Mouse (Mus musculus): Measurements from ENCODE around the gene Pabpn1.

Gene Pabpn1

GRCm38 (mm10) chr14:54893651-54894181 lies 1.4 kb downstream of the Pabpn1 start:
- peak; percentile 96 to 97 for DNase-seq

GRCm38 (mm10) chr14:54894296-54895151 lies 2.2 kb downstream of the Pabpn1 start:
- peak; percentile 75 to 83 for DNase-seq

GRCm38 (mm10) chr14:54897445-54897844 lies 5.1 kb downstream of the Pabpn1 start:
- DNase-seq: peak; percentile 46 to 69

GRCm38 (mm10) chr14:54900383-54900782 lies 8.1 kb downstream of the Pabpn1 start:
- peak; percentile 74 to 81 for DNase-seq

- DNase-seq: no peak
Measured at GRCm38 (mm10) chr14:54903641-54904040, 11.3 kb downstream of the Pabpn1 start.

GRCm38 (mm10) chr14:54908682-54909081 lies 16.4 kb downstream of the Pabpn1 start:
- no peak for DNase-seq

GRCm38 (mm10) chr14:54912109-54912850 lies 20.0 kb downstream of the Pabpn1 start:
- peak; percentile 39 to 67 for DNase-seq

GRCm38 (mm10) chr14:54912886-54913285 lies 20.6 kb downstream of the Pabpn1 start, which contains the start of gene Slc22a17:
Slc22a17 (minus strand) TSS chr14:54913132.
- DNase-seq: peak; percentile 83 to 87

- no peak for DNase-seq
Measured at GRCm38 (mm10) chr14:54913343-54913742, 21.0 kb downstream of the Pabpn1 start.

GRCm38 (mm10) chr14:54920076-54920685 lies 27.9 kb downstream of the Pabpn1 start:
- peak; percentile 31 to 46 for DNase-seq

- peak; percentile 61 to 71 for DNase-seq
Measured at GRCm38 (mm10) chr14:54924641-54925348, 32.5 kb downstream of the Pabpn1 start.

GRCm38 (mm10) chr14:54925349-54926342 lies 33.3 kb downstream of the Pabpn1 start, which contains the start of gene Efs:
Efs (minus strand) TSS chr14:54926126.
- peak; percentile 80 to 88 for DNase-seq

- DNase-seq: peak; percentile 86 to 91
Measured at GRCm38 (mm10) chr14:54926401-54927158, 34.3 kb downstream of the Pabpn1 start.

- no peak for DNase-seq
Measured at GRCm38 (mm10) chr14:54927296-54927695, 35.0 kb downstream of the Pabpn1 start.

GRCm38 (mm10) chr14:54929801-54930200 lies 37.5 kb downstream of the Pabpn1 start:
- no peak for DNase-seq

- no peak for DNase-seq
Measured at GRCm38 (mm10) chr14:54930431-54930830, 38.1 kb downstream of the Pabpn1 start.

GRCm38 (mm10) chr14:54932645-54933150 lies 40.4 kb downstream of the Pabpn1 start, which contains the start of gene Il25:
Il25 (plus strand) TSS chr14:54932695.
- DNase-seq: peak in 1 of 2 experiments; percentile 24

GRCm38 (mm10) chr14:54935904-54936830 lies 43.9 kb downstream of the Pabpn1 start, which contains the start of gene Cmtm5:
Cmtm5 (plus strand) TSS chr14:54936261.
- DNase-seq: peak; percentile 24 to 50

- DNase-seq: peak in 1 of 2 experiments; percentile 33
Measured at GRCm38 (mm10) chr14:54936831-54937160, 44.5 kb downstream of the Pabpn1 start.
